Mouse (Mus musculus): Measurements from ENCODE around the gene Clec11a.
A peak's percentile ranks its signal among the peaks of the same experiment; 100 is the strongest.
"Not testable (repeated sequence)": the region's sequence is repeated elsewhere in the genome, so short reads cannot be mapped to it uniquely, and the experiment has no call there.

Gene Clec11a

DNA sequence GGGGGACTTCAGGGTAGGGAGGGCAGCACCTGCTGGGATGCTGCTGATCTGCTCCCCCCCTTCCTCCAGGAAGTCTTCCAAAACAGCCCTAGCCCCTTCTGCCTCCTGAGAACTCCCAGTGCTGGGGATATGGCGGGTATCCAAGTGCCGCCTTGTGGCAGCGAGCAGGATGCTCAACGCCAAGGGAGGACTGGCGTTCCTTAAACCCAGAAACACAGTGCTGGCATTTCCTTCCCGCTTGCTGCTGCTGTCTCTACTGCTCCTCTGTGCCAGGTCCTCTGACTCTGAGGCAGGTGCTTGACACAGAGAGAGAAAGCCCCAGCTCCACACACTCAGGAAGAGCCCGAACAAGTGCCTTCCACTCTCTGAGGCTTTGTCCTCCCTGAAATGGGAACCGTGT is 14.2 kb upstream of the Clec11a start:
- DNase-seq: peak; percentile 66

DNA sequence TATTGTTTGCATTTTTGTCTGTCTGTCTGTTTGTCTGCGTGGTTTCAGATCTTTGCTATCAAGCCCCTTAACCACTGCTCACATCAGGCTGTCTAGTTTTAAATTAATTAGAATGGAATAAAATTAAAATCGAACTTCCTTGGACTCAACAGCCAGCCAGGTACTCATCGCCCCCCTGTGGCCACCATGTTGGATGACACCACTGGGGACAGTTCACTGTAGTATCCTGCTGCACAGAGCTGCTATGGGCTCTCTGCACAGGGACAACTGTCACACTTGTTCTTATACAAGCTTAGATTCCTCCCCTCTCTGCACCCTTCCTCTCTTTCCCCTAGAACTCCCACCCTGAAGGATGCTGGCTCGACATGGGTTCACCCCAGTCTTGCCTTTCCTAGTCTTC is 11.2 kb upstream of the Clec11a start:
- peak; percentile 41 for DNase-seq

DNA sequence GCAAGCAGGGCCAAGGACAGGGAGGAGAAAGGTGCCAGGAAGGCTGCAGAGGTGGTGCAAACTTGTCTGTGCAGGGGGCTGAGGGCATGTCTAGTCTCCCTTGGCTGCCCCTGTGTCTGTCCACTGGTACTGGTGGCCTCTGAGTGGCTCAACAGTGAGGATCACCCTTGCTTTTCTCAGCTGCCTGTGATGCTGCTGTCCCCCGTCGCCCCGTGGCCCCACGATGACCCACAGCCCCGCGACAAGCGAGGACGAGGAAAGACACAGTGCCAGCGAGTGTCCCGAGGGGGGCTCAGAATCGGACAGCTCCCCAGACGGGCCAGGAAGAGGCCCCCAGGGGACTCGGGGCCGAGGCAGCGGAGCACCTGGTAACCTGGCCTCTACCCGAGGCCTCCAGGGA is 5.8 kb upstream of the Clec11a start:
- DNase-seq: peak; percentile 27

DNA sequence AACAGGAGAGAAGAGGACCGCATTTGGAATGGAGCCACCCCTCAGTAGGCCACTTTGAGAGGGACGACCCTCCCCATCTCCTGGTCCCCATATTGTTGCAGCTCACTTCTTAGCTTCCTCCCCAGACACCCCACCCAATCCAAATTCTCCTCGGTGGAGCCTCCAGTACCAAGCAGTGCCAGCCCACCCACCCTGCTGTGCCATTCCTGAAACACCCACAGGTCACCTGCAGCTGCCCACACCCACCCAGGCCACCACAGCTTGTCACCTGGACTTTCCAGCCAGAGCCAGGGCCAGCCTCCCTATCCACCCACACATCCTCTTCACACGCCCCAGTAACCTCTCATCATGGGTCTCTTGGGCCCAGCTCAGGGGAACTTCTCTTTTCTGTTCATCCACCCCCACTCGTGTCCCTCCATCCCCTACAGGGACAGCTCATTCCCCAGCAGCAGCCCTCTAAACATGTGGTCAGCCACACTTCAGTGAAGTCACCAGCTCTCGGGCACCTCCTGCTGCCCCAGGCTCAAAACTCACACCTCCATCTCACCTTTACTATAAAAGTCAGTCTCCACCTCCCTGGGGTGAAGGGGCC is 5.1 kb upstream of the Clec11a start:
- peak; percentile 37 for DNase-seq

DNA sequence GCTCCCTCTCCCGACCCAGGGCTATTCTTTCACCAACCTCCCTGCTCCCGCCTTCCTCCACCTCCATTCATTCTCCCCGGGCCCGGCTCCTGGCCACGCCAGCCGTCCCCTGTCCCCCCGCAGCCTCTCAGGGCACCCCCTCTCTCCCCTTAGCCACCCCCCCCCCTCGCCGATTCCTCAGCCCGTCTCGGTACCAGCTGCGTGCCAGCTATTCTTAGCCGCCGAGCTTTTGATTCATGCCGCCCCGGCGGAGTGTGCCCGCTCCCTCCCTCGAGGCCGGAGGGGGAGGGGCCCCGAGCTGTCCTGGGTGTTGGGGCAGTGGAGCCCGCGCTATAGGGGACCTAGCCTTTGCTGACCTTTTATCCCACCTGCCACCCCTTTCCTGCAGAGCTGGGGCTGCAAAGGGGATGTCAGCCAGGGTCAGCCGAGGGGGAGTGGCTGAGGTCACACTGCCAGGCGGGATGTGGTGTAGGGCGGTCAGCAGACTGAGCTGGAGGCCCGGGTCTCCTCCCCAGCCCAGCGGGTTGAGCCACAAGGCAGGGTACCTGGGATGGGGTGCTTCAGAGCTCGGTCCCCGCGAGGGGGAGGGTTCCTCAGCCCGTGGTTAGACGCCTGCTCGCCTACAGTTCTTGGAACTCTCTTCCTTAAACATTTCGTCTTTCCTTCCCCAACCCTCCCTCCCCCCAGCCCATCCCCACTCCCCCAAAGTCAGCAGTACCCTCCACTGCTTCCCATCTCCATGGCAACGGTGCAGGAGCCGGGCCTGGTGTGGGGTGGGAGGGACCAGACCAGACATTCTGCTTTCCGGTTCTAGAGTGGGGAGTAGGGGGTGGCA is 4.4 kb upstream of the Clec11a start:
- peak; percentile 55 for DNase-seq

DNA sequence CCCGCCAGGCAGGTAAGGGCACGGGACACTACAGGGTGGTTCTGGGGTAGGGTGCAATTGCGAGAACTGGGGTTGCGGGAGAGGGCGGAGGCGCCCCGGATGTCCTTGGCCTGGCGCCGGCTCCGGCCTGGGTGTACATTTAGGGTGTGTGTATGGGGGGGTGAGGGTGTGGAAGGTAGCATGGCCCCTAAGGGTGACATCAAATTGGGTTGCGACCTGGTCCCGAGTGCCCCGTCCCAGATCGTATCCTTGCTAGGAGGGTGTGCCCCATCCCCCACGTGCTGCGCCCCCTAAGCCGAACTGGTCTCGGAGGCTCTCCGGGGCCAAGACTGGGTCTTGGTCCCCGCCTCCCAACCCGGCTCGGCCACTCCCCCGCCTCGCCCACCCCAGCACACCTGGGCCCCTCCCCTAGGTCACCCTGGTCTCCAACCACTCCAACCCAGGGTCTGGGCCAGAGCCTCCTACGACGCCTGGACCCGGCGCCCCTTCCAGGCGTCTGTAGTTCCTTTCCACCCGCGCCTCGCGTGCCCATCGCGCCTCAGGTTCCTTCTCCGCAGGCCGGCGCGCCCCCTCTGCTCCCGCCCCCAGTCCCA is 3.7 kb upstream of the Clec11a start:
- peak; percentile 49 for DNase-seq

DNA sequence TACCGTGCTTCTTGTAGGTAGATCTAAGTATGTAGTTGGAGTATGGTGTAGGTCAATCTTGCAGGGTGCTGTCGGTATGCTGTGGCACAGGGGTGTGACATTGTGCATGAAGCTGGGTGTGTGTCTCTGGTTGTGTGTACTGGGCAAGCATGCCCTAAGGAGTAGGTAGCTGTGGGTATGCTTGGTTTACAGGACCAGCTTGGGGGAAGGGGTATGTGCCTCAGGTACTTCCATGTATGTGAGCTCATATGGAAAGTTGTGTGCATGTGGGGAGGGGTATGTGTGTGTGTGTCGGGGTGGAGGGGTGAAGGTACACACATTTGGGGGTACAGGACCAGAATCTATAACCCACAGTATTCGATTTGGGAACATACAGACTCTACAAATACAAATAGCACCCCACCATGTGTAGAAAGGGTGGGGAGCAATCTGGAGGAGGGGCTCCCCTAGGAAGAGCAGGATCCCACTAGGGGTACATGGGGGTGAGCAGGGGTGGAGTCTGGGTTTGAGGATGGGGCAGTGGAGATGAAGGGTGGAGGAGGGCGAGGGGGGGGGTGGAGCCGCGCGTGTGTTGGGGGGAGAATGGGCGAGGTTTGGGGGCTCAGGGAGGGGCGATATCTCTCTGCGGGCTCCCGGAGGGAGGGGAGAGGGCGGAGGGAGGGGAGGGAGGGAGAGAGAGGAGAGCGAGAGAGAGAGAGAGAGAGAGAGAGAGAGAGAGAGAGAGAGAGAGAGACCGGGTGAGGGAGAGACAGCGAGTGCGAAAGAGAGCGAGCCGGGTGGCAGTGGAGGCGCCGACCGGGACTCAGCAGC is 3.0 kb upstream of the Clec11a start, which contains the start of gene Shank1:
Gene Shank1 (plus strand): TSS at position 779 of the 810 bp plus-strand sequence.
- DNase-seq: no peak

DNA sequence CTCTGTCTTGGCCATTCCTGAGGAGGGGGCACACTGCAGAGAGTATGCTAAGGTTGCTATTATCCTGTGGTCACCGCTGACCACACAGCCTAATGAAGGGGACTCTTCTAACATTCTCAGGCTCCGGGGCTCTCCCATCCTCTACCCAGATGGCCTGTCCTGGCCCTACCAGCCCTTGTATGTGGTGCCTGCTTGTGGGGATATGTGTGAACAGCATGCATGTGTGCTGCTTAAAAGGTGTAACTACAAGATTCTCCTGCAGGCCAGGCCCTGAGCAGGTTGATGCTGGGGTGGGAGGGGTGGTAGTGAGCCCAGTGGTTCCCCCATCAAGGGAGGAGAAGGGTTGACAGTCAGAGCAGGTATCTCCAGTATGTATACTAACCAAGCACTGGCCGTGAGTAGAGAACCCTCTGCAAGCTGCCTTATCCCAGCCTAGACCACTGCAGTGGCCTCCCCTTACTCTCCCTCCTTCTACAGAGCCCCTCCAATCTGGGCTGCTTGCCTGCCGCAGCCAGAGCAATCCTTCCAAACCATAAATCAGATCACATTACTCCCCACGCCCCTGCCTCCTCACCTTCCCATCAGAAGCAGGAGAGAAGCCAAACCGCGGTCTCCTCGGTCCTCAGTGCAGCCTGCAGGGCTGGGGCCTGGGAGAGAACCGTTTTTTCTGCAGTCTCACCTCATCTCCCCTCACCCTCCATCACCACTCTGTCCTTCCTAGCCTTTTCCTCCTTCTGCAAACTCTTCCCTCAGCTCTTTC is 739 bp upstream of the Clec11a start:
- peak; percentile 15 for DNase-seq

DNA sequence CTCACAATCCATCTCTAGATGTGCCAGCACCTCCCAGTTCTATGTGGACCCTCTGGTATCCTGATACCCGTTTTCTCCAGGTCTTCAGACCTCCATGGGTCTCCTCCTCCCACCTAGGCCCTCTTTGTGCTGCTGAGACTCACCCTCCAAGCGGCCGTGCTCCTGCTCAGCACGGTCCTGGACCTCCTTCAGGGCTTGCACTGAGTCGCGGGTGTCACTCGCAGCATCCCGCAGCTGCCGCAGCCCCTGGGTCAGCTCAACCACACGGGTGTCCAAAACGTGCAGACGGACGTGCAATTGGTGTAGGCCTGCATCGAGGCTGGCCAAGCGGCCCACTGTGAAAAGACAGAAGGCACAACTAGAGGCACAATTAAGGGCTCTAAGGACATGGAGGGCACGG is 1.0 kb downstream of the Clec11a start:
- DNase-seq: no peak

DNA sequence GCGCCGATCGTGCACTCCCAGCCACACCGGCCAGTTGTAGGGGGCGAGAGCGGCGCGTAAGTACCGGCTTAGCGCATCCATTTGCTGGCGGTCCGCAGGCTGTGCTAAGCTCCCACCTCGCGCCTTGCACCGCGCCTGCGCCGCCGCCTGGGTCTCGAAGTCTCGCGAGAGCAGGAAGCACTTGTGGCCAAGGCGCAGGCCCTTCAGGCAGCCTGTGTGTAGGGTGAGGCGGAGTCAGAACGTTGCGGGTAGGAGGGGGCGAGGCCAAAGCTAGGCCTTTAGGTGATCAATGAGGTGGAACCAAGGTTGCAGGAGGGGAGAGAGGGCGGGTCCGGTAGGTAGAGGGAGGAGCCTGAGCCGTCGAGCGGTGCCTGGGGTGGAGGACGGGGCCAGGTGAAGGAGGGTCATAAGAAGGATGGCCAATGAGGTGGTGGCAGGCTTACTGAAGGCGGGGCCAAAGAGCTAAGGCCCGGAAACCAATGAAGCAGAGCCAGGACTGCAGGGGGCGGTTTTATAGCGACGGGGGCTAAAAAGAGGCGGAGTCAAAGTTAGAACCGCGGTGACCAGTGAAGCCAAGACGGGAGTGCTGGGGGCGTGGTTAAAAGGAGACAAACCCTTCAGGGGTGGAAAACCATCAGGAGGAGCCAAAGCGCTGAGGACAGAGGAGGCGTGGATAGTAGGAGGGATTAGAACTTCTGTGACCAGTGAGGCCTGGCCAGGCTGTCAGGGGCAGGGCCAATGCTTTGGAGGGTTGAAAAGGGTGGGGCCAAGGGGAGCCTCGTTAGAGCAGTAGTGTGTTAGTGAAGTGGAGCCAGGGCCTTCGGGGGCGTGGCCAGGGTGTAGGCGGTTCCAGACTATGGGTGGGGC is 1.7 kb downstream of the Clec11a start:
- DNase-seq: peak; percentile 97

DNA sequence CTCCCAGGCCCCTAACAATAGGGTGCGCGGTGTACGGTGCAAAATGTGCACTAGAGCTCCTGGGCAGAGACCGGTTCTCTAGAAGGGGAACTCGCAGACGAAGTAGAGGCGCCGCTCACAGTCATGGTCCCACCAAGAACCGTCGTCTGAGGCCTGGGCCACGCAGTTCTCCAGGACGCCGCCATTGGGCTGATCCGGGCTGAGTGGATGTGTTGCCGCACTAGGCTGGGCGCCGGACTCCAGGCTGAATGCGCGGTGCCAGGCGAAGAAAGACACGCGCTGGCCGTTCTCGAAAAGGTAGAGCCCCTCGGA is 2.3 kb downstream of the Clec11a start:
- no peak for DNase-seq

DNA sequence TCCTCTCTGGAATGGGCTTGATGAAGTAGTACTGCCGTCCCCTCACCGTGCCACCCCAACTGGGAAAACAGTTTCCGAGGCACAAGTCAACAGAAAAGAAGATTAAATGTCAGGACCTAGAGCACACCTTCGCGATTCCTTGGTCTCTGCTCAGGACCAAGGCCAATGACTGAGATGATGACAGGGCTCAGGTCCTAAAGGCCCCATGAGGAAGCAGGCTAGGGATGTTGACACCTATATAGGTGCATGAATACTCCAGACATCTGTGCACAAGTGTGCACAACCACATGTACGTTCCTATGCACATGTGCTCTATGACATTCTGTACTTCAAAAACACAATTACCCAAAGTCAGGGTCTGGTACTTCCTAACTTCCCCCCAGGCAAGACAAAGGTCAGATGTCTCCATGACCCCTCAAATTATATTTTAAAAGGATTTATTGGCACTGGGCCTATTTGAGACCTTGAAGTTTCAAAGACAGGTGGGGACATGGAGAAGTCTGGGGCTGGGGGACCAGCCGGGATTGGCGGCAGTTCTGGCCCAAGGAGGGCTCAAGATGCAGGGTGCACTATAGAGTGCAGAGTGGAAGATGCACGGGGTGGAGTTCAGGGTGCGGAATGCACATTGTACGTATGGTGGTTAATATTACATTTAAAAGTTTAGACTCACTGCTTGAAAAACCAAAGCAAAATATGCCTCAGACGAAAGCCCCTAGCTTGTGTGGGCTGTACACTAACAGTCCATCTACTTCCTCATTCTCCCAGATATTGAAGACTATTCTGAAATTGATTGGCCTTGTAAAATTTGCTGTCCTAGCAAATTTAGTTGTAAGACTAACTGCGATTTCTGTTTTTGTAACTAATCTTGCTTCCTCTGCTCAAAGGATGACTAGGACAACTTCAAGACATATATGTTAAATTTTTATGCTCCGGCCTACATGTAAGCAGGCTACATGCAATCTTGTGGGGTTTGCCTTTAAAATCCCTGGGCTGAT is 3.1 kb downstream of the Clec11a start:
- peak; percentile 36 for DNase-seq

DNA sequence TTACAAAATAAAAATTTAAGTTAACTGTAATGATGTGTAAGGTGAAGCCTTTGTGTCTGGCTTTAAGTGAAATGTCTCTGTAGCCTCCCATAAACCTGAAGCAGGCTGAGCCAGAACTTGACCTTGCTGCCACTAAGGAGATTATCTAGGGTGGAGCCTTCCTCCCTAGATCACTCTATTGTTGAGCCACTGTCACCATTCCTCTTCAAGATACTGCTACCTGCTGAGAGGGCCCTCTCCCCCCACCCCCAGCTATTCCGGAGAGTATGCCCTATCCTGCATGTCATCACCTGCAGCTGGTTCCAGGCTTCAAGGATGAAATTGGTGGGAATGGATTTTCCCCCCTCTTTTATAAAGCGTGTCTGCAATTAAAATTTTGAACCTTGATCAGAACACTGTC is 9.2 kb downstream of the Clec11a start:
- DNase-seq: not testable (repeated sequence)

DNA sequence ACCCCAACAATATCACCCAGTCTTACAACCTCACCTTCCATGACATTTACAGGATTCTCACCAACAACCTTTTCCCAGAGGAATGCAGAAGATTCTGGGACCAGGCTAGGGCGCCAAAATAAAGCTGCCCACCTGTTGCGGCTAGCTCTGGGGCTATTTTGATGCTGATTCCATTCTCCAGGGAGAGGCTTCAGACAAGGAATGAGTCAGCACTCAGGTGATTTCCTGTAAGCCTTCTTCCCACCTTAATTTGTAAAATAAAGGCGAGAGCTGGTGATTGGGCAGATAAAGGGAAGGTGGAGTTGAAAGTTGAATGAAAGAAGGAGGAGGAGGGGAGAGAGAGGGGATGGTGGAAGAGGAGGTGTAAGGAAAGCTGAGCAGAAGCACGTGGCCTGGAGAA is 15.3 kb downstream of the Clec11a start:
- no peak for DNase-seq

DNA sequence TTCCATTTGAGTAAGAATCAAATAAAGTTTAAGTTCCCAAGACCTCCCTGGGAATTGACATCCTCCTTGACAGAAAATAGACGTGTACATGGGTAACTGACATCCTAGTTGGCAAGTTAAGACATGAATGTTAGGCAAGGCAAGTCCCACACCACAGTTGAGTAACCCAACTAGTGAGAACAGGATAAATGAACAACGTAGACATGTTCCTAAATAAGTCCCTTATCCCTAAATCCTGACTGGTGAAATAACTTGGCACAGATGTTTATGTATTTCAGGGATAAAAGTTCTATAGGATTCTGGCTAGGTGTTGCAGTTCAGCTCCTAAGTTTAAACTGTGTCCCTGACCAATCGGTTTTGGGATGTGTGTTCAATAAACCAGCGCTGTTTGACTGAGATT is 15.7 kb downstream of the Clec11a start:
- DNase-seq: no peak

DNA sequence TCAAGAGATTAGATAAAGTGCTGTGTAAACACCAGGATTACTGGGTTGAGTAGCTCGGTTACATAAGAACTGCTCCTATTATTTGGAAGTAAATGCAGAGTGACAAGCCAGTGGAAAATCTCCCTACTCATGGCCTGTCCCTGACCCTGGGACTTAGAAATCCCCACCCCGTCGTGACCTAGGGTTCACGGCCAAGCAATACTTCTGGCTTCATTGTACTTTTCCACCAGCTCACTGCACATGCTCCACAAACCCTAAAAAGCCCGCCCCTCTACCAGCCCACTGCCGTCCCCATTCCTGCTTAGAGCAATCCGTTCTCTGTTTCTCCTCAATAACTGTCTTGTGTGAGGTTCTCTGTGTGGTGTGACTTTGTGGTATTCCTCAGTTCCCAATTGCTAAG is 18.9 kb downstream of the Clec11a start:
- DNase-seq: no peak

DNA sequence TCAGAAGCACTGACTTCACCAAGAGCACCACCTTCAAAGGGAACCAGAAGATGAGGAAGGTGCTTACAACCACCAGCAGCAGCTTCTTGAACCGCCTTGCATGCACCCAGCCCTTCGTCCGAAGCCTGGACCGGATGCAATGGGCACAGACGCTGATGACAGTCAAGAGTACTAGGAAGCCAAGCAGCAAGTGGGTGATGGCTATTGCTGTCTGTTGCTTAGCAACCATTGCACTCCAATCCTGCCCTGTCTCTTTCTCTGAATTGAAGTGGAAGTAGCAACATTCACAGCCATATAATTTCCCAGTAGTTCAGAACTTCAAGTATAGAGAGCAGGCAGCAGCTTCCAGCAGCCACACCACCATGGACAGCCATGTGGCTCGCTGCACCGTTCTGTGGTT is 25.1 kb downstream of the Clec11a start:
- no peak for DNase-seq

DNA sequence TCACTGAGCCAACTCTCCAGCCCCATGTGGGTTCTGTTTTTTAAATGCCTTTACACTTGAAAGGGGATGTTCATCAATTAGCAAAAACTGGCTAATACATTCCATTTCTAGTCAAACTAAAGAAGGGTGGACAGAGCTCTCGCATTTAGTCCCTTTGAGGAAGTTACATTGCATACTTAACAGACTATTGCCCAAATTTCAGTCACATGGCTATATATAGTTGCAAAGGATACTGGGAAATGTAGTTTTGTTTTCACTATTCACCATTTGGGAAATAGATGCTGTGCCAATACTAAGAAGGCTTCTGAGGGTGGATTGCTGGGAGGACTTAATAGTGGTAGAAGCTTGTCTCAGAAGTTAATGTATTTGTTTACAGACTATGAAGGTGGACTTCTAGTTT is 25.7 kb downstream of the Clec11a start:
- DNase-seq: no peak

DNA sequence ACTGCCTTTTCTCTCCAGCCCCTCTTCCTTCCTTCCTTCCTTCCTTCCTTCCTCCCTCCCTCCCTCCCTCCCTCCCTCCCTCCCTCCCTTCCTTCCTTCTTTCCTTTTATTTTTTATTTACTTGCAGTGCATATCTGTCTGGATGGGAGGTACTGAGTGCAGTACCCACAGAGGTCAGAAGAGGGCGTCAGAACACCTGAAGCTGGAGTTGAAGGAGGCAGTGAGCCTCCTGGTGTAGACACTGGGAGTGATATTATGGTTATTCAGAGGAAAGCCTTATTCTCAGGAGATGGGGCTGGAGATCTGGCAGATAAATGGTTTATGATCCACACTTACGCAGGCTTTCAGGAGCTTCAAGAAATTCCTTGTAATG is 29.5 kb downstream of the Clec11a start:
- DNase-seq: peak; percentile 73

DNA sequence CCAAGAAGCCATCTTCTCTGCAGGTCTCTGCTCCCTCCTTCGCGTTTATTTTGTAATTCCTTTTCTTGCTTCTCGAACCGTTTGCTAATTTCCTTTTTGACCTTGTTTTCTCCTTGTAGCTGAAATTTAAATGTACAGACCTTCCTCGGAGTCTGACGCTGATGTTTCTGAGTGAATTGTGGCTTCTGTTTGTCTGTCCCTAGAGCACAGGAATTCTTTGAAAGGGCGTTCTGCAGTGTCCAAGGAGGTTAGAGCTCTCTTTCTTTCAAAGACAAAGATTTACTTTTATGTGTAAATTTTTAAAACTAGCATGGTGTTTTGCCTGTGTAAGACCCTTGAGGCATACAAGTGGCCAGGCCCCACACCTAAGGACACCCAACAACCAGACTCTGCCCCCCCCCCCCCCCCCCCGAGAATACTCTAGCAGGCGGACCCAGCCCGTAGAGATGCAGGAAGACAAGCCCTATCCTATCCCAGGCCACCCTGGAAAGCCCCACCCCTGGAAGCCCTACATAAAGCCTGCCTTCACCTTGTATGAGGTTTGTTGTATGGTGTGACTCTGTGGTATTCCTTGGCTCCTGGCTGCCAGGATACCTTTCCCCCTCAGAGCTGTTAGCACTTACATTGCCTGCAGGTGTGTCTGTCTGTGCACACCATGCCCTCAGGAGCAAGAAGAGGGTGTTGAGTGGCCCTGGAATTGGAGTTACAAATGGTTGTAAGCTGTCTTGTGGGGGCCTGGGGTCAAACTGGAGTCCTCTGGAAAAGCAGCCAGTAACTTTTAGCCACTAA is 30.0 kb downstream of the Clec11a start:
- DNase-seq: no peak

Data from cerebellum, adult 8-10 months (tissue).